Mouse (Mus musculus): ENCODE results near the gene Rbp2. TPM values are rescaled to one million over a fixed set of nuclear protein-coding genes. Genes with fewer than 3 reads are reported as not detected.

Rbp2 gene
- polyA plus RNA-seq, 1 experiment, result not detected

- TF ChIP-seq CTCF (IDR thresholded peaks at IDR 0.05; ENCODE audit: control insufficient read depth, insufficient read depth, insufficient replicate concordance, low read depth, low read length), result no peak
- H3K27me3 ChIP-seq (ENCODE audit: control insufficient read depth, insufficient read depth, low read length), result no peaks in the 10 kb centered on the region
- H3K4me3 ChIP-seq (ENCODE audit: control insufficient read depth, low read depth, low read length), result no peak overlapping the region
- no peak overlapping the region for H3K27ac ChIP-seq (ENCODE audit: control insufficient read depth, insufficient read depth, low read depth, low read length)
- H3K36me3 ChIP-seq (ENCODE audit: control insufficient read depth, insufficient read depth, low read length), result no peaks in the 10 kb centered on the region
- H3K4me1 ChIP-seq (ENCODE audit: control insufficient read depth, insufficient read depth, low read length), result no peaks in the 10 kb centered on the region
Observed at GRCm38 (mm10) chr9:98492821-98493220, 6.9 kb downstream of the Rbp2 start.

DNA sequence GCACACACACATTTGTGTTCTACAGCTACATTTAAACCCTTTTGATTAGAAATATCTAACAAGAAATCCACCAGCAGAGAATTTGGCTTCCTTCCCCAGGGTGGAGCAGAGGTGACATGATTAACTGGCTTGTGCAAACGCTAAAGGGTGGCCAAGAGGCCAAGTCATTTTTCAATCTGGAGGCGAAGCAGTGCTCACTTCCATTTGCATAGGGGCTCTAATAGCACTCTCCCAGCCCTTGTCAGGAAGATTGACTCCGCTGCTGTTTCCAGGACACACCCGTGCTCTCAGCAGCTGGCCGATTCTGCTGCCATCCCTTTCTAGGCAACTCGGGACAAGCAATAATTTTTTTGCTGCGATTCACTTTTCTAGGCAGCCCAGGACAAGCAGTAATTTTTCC lies 11.2 kb downstream of the Rbp2 start:
- no peaks in the 10 kb centered on the region for H3K36me3 ChIP-seq (ENCODE audit: control insufficient read depth, insufficient read depth, low read length)
- no peak overlapping the region for H3K4me3 ChIP-seq (ENCODE audit: control insufficient read depth, low read depth, low read length)
- H3K27me3 ChIP-seq (ENCODE audit: control insufficient read depth, insufficient read depth, low read length), result no peaks in the 10 kb centered on the region
- no peaks in the 10 kb centered on the region for H3K4me1 ChIP-seq (ENCODE audit: control insufficient read depth, insufficient read depth, low read length)
- H3K27ac ChIP-seq (ENCODE audit: control insufficient read depth, insufficient read depth, low read depth, low read length), result no peak overlapping the region
- TF ChIP-seq CTCF (IDR thresholded peaks at IDR 0.05; ENCODE audit: control insufficient read depth, insufficient read depth, insufficient replicate concordance, low read depth, low read length) (no peak), POLR2A (IDR thresholded peaks at IDR 0.05; ENCODE audit: control insufficient read depth, low read depth, low read length) (no peak)

DNA sequence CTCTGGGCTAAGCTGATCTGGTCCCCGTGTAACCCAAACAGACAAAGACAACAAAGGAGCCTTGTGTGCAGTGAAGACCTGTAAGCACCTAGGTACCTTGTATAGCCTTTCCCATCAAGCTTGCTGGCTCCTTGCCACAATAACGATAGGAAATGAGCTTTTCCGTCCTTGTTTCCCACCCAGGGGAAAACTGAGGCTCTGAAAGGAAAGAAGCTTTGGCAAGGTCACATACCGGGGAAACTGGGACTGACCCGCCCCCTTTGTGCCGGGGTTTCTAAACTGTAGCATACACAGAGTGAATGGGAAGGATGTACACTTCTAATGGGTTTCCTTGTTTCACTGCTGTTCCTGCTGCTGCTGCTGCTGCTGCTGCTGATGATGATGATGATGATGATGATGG lies 12.1 kb downstream of the Rbp2 start:
- Histone ChIP-seq H3K27me3 (ENCODE audit: control insufficient read depth, insufficient read depth, low read length) (no peaks in the 10 kb centered on the region), H3K4me1 (ENCODE audit: control insufficient read depth, insufficient read depth, low read length) (no peaks in the 10 kb centered on the region), H3K36me3 (ENCODE audit: control insufficient read depth, insufficient read depth, low read length) (no peaks in the 10 kb centered on the region), H3K27ac (ENCODE audit: control insufficient read depth, insufficient read depth, low read depth, low read length) (no peak overlapping the region), H3K4me3 (ENCODE audit: control insufficient read depth, low read depth, low read length) (no peak overlapping the region)
- TF ChIP-seq POLR2A (IDR thresholded peaks at IDR 0.05; ENCODE audit: control insufficient read depth, low read depth, low read length) (no peak), CTCF (IDR thresholded peaks at IDR 0.05; ENCODE audit: control insufficient read depth, insufficient read depth, insufficient replicate concordance, low read depth, low read length) (no peak)

- no peaks in the 10 kb centered on the region for H3K4me1 ChIP-seq (ENCODE audit: control insufficient read depth, insufficient read depth, low read length)
- H3K36me3 ChIP-seq (ENCODE audit: control insufficient read depth, insufficient read depth, low read length), result no peaks in the 10 kb centered on the region
- no peak overlapping the region for H3K4me3 ChIP-seq (ENCODE audit: control insufficient read depth, low read depth, low read length)
- no peak overlapping the region for H3K27ac ChIP-seq (ENCODE audit: control insufficient read depth, insufficient read depth, low read depth, low read length)
- TF ChIP-seq POLR2A (IDR thresholded peaks at IDR 0.05; ENCODE audit: control insufficient read depth, low read depth, low read length) (no peak), CTCF (IDR thresholded peaks at IDR 0.05; ENCODE audit: control insufficient read depth, insufficient read depth, insufficient replicate concordance, low read depth, low read length) (no peak)
- no peaks in the 10 kb centered on the region for H3K27me3 ChIP-seq (ENCODE audit: control insufficient read depth, insufficient read depth, low read length)
Observed at GRCm38 (mm10) chr9:98498717-98499268, 12.9 kb downstream of the Rbp2 start.

GRCm38 (mm10) chr9:98499601-98500000 lies 13.7 kb downstream of the Rbp2 start:
- no peaks in the 10 kb centered on the region for H3K36me3 ChIP-seq (ENCODE audit: control insufficient read depth, insufficient read depth, low read length)
- peaks cover 4% of the 10 kb centered on the region for H3K4me1 ChIP-seq (ENCODE audit: control insufficient read depth, insufficient read depth, low read length)
- no peak for TF ChIP-seq CTCF (IDR thresholded peaks at IDR 0.05; ENCODE audit: control insufficient read depth, insufficient read depth, insufficient replicate concordance, low read depth, low read length)
- TF ChIP-seq POLR2A (IDR thresholded peaks at IDR 0.05; ENCODE audit: control insufficient read depth, low read depth, low read length), result no peak
- H3K4me3 ChIP-seq (ENCODE audit: control insufficient read depth, low read depth, low read length), result no peak overlapping the region
- no peaks in the 10 kb centered on the region for H3K27me3 ChIP-seq (ENCODE audit: control insufficient read depth, insufficient read depth, low read length)
- H3K27ac ChIP-seq (ENCODE audit: control insufficient read depth, insufficient read depth, low read depth, low read length), result no peak overlapping the region

DNA sequence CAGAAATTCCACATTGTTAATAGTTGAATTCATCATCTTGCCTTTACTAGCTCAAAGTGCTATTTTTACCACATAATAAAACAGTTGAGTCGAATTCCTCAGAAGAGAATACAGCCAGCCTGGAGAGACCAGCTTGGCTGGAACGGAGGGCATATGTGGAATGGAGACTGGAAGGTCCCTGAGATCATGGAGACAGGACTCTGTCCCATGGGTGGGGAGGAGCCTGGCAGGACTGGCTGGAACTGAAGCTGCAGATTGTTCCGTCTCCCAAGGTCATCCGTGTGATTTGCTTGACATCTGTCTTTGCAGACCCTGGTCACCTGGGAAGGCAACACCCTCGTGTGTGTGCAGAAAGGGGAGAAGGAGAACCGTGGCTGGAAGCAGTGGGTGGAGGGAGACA lies 21.6 kb downstream of the Rbp2 start:
- no peak overlapping the region for H3K27ac ChIP-seq (ENCODE audit: control insufficient read depth, insufficient read depth, low read depth, low read length)
- no peak for TF ChIP-seq CTCF (IDR thresholded peaks at IDR 0.05; ENCODE audit: control insufficient read depth, insufficient read depth, insufficient replicate concordance, low read depth, low read length)
- no peak overlapping the region for H3K4me3 ChIP-seq (ENCODE audit: control insufficient read depth, low read depth, low read length)
- no peaks in the 10 kb centered on the region for H3K36me3 ChIP-seq (ENCODE audit: control insufficient read depth, insufficient read depth, low read length)
- peaks cover 8% of the 10 kb centered on the region for H3K4me1 ChIP-seq (ENCODE audit: control insufficient read depth, insufficient read depth, low read length)
- no peaks in the 10 kb centered on the region for H3K27me3 ChIP-seq (ENCODE audit: control insufficient read depth, insufficient read depth, low read length)

- Histone ChIP-seq H3K4me3 (ENCODE audit: control insufficient read depth, low read depth, low read length) (no peak overlapping the region), H3K27ac (ENCODE audit: control insufficient read depth, insufficient read depth, low read depth, low read length) (no peak overlapping the region), H3K36me3 (ENCODE audit: control insufficient read depth, insufficient read depth, low read length) (no peaks in the 10 kb centered on the region), H3K27me3 (ENCODE audit: control insufficient read depth, insufficient read depth, low read length) (no peaks in the 10 kb centered on the region), H3K4me1 (ENCODE audit: control insufficient read depth, insufficient read depth, low read length) (no peaks in the 10 kb centered on the region)
- TF ChIP-seq POLR2A (IDR thresholded peaks at IDR 0.05; ENCODE audit: control insufficient read depth, low read depth, low read length) (no peak), CTCF (IDR thresholded peaks at IDR 0.05; ENCODE audit: control insufficient read depth, insufficient read depth, insufficient replicate concordance, low read depth, low read length) (no peak)
Observed at GRCm38 (mm10) chr9:98510363-98511055, 24.6 kb downstream of the Rbp2 start.
